Mouse (Mus musculus): ENCODE measurements around the gene Sik1. TPM values are rescaled to one million over a fixed set of nuclear protein-coding genes. Genes with fewer than 3 reads are reported as not detected.

Sik1 gene
- total and polyA plus RNA-seq, 2 experiments from 2014 or later = 10.9 to 31.9 TPM

- no peak overlapping the region for H3K4me2 ChIP-seq (ENCODE audit: low read depth, low read length)
- 82% methylated on average over 3 of the region's 3 CpGs for WGBS
- H3K4me1 ChIP-seq (ENCODE audit: control insufficient read depth, insufficient read depth) = peaks cover 23% of the 10 kb centered on the region
- H3K36me3 ChIP-seq (replicated peaks; ENCODE audit: control insufficient read depth, insufficient read depth, low read length) = peaks cover 25% of the 10 kb centered on the region
- DNase-seq (ENCODE audit: low spot score) (no peak), ATAC-seq (ENCODE audit: insufficient read depth, low read depth) (no peak)
- H3K9ac ChIP-seq (replicated peaks; ENCODE audit: low read depth, low read length) = no peak overlapping the region
- TF ChIP-seq CTCF (IDR thresholded peaks at IDR 0.05; ENCODE audit: low read depth) = no peak
- no peak for TF ChIP-seq EP300 (IDR thresholded peaks at IDR 0.05; ENCODE audit: low read depth)
- H3K9me3 ChIP-seq (replicated peaks; ENCODE audit: control insufficient read depth, low read length) = no peaks in the 10 kb centered on the region
- H3K27ac ChIP-seq (ENCODE audit: low read depth) = peak overlapping the region; percentile 33; the same call in 1 of the 2 replicates
- H3K27me3 ChIP-seq (ENCODE audit: control insufficient read depth, insufficient read depth, low read length) = no peaks in the 10 kb centered on the region
- H3K4me3 ChIP-seq (ENCODE audit: low read depth, low read length) = no peak overlapping the region
Observed at GRCm38 (mm10) chr17:31841453-31841841, 14.2 kb downstream of the Sik1 start.

- Histone ChIP-seq H3K27ac (ENCODE audit: low read depth) (no peak overlapping the region; the same call in 1 of the 2 replicates), H3K4me1 (ENCODE audit: control insufficient read depth, insufficient read depth) (peaks cover 23% of the 10 kb centered on the region)
- ATAC-seq (ENCODE audit: insufficient read depth, low read depth) = no peak
Observed at GRCm38 (mm10) chr17:31840423-31841003, 15.1 kb downstream of the Sik1 start.

GRCm38 (mm10) chr17:31836772-31837171 lies 18.8 kb downstream of the Sik1 start:
- DNase-seq (ENCODE audit: low spot score) = no peak
- TF ChIP-seq EP300 (IDR thresholded peaks at IDR 0.05; ENCODE audit: low read depth) (no peak), CTCF (IDR thresholded peaks at IDR 0.05; ENCODE audit: low read depth) (no peak)
- peaks cover 27% of the 10 kb centered on the region for H3K4me1 ChIP-seq (ENCODE audit: control insufficient read depth, insufficient read depth)
- no peaks in the 10 kb centered on the region for H3K27me3 ChIP-seq (ENCODE audit: control insufficient read depth, insufficient read depth, low read length)
- ATAC-seq (ENCODE audit: insufficient read depth, low read depth) = no peak
- no peaks in the 10 kb centered on the region for H3K9me3 ChIP-seq (replicated peaks; ENCODE audit: control insufficient read depth, low read length)
- H3K36me3 ChIP-seq (replicated peaks; ENCODE audit: control insufficient read depth, insufficient read depth, low read length) = no peaks in the 10 kb centered on the region
- WGBS = 70% methylated on average over 7 of the region's 7 CpGs
- H3K27ac ChIP-seq (ENCODE audit: low read depth) = peak overlapping the region; percentile 27
- H3K4me2 ChIP-seq (ENCODE audit: low read depth, low read length) = no peak overlapping the region
- H3K4me3 ChIP-seq (ENCODE audit: low read depth, low read length) = no peak overlapping the region
- H3K9ac ChIP-seq (replicated peaks; ENCODE audit: low read depth, low read length) = no peak overlapping the region

More at GRCm38 (mm10) chr17:31840423-31841003, 15.1 kb downstream of the Sik1 start:
- no peak overlapping the region for H3K4me3 ChIP-seq (ENCODE audit: low read depth, low read length)
- H3K4me2 ChIP-seq (ENCODE audit: low read depth, low read length) = no peak overlapping the region
- H3K9me3 ChIP-seq (replicated peaks; ENCODE audit: control insufficient read depth, low read length) = no peaks in the 10 kb centered on the region
- WGBS = 81% methylated on average over 6 of the region's 6 CpGs
- DNase-seq (ENCODE audit: low spot score) = no peak
- H3K9ac ChIP-seq (replicated peaks; ENCODE audit: low read depth, low read length) = no peak overlapping the region
- no peak for TF ChIP-seq CTCF (IDR thresholded peaks at IDR 0.05; ENCODE audit: low read depth)
- no peak for TF ChIP-seq EP300 (IDR thresholded peaks at IDR 0.05; ENCODE audit: low read depth)
- H3K27me3 ChIP-seq (ENCODE audit: control insufficient read depth, insufficient read depth, low read length) = no peaks in the 10 kb centered on the region
- peaks cover 16% of the 10 kb centered on the region for H3K36me3 ChIP-seq (replicated peaks; ENCODE audit: control insufficient read depth, insufficient read depth, low read length)

- no peak overlapping the region for H3K4me2 ChIP-seq (ENCODE audit: low read depth, low read length)
- ATAC-seq (ENCODE audit: insufficient read depth, low read depth) (no peak), DNase-seq (ENCODE audit: low spot score) (no peak)
- peak overlapping the region; percentile 27 for H3K27ac ChIP-seq (ENCODE audit: low read depth)
- H3K4me1 ChIP-seq (ENCODE audit: control insufficient read depth, insufficient read depth) = peaks cover 28% of the 10 kb centered on the region
- H3K27me3 ChIP-seq (ENCODE audit: control insufficient read depth, insufficient read depth, low read length) = no peaks in the 10 kb centered on the region
- no peaks in the 10 kb centered on the region for H3K36me3 ChIP-seq (replicated peaks; ENCODE audit: control insufficient read depth, insufficient read depth, low read length)
- no peak overlapping the region for H3K9ac ChIP-seq (replicated peaks; ENCODE audit: low read depth, low read length)
- TF ChIP-seq EP300 (IDR thresholded peaks at IDR 0.05; ENCODE audit: low read depth) = no peak
- TF ChIP-seq CTCF (IDR thresholded peaks at IDR 0.05; ENCODE audit: low read depth) = no peak
- WGBS = 73% methylated on average over 2 of the region's 2 CpGs
- no peaks in the 10 kb centered on the region for H3K9me3 ChIP-seq (replicated peaks; ENCODE audit: control insufficient read depth, low read length)
- H3K4me3 ChIP-seq (ENCODE audit: low read depth, low read length) = no peak overlapping the region
Observed at GRCm38 (mm10) chr17:31836264-31836607, 19.4 kb downstream of the Sik1 start.

GRCm38 (mm10) chr17:31835528-31836263 lies 19.9 kb downstream of the Sik1 start:
- no peak overlapping the region for H3K9ac ChIP-seq (replicated peaks; ENCODE audit: low read depth, low read length)
- TF ChIP-seq EP300 (IDR thresholded peaks at IDR 0.05; ENCODE audit: low read depth) = no peak
- TF ChIP-seq CTCF (IDR thresholded peaks at IDR 0.05; ENCODE audit: low read depth) = no peak
- H3K9me3 ChIP-seq (replicated peaks; ENCODE audit: control insufficient read depth, low read length) = no peaks in the 10 kb centered on the region
- no peaks in the 10 kb centered on the region for H3K36me3 ChIP-seq (replicated peaks; ENCODE audit: control insufficient read depth, insufficient read depth, low read length)
- H3K27ac ChIP-seq (ENCODE audit: low read depth) = 0 out of 2 replicates have a peak overlapping the region, but pooled peaks have one; percentile 75
- H3K27me3 ChIP-seq (ENCODE audit: control insufficient read depth, insufficient read depth, low read length) = no peaks in the 10 kb centered on the region
- WGBS = 93% methylated on average over 11 of the region's 11 CpGs
- DNase-seq (ENCODE audit: low spot score) (no peak), ATAC-seq (ENCODE audit: insufficient read depth, low read depth) (no peak)
- H3K4me3 ChIP-seq (ENCODE audit: low read depth, low read length) = no peak overlapping the region
- peaks cover 32% of the 10 kb centered on the region for H3K4me1 ChIP-seq (ENCODE audit: control insufficient read depth, insufficient read depth)
- no peak overlapping the region for H3K4me2 ChIP-seq (ENCODE audit: low read depth, low read length)
